Mouse (Mus musculus) myocyte (in vitro differentiated cells): ENCODE results near the gene Ppp6r2.

ENCODE experiments used
- MAX ChIP-seq: IDR thresholded peaks from one replicate; pipeline ENCODE4 v1.6.1; 2011; ENCODE audit warnings: low read depth, mild to moderate bottlenecking, control low read depth
- MYOD1 ChIP-seq, 3 experiments: IDR thresholded peaks; one replicate each; pipeline ENCODE4 v1.6.1; 2011; ENCODE audit warnings: control low read depth in 2 of 3, low read depth in 2 of 3, mild to moderate bottlenecking in 2 of 3, moderate library complexity in 1 of 3; ENCODE audit not compliant: insufficient read length in 2 of 3, control insufficient read depth in 1 of 3
- MYOG ChIP-seq, 3 experiments: IDR thresholded peaks; one replicate each; pipeline ENCODE4 v1.6.1; 2011; ENCODE audit warnings: control low read depth in 2 of 3, low read depth in 2 of 3, mild to moderate bottlenecking in 2 of 3; ENCODE audit not compliant: insufficient read length in 2 of 3, control insufficient read depth in 1 of 3, insufficient read depth in 1 of 3
- POLR2A ChIP-seq: IDR thresholded peaks from one replicate; pipeline ENCODE4 v1.6.1; 2011; ENCODE audit warnings: low read depth, mild to moderate bottlenecking, control low read depth, moderate library complexity; ENCODE audit not compliant: insufficient read length
- TCF12 ChIP-seq: IDR thresholded peaks from one replicate; pipeline ENCODE4 v1.6.1; 2011; ENCODE audit warnings: mild to moderate bottlenecking, control low read depth; ENCODE audit not compliant: poor library complexity, insufficient read depth, severe bottlenecking
- TCF3 ChIP-seq: IDR thresholded peaks from one replicate; pipeline ENCODE4 v1.6.1; 2011; ENCODE audit warnings: low read depth, control low read depth; ENCODE audit not compliant: insufficient read length
- USF1 ChIP-seq: IDR thresholded peaks from one replicate; pipeline ENCODE4 v1.6.1; 2011; ENCODE audit warnings: low read depth, mild to moderate bottlenecking, control low read depth, moderate library complexity

GRCm38 (mm10) chr15:89258997-89259396 is 47.6 kb downstream of the Ppp6r2 start:
- no peak for TF ChIP-seq POLR2A
- no peak for TF ChIP-seq MAX
- TF ChIP-seq MYOG (IDR thresholded peaks at IDR 0.05; ENCODE audit: control insufficient read depth in 1 of 3, insufficient read depth in 1 of 3, insufficient read length in 2 of 3, low read depth in 2 of 3), result no peak
- TF ChIP-seq USF1, result no peak
- no peak for TF ChIP-seq TCF12
- no peak for TF ChIP-seq TCF3
- TF ChIP-seq MYOD1 (IDR thresholded peaks at IDR 0.05; ENCODE audit: control insufficient read depth in 1 of 3, insufficient read length in 2 of 3, low read depth in 2 of 3), result no peak
